Mouse (Mus musculus): Measurements from ENCODE around the gene Kcnq1.

Kcnq1 gene

GRCm38 (mm10) chr7:143461920-143462319, 355.8 kb downstream of the Kcnq1 start:
- peak; percentile 30 for DNase-seq (ENCODE audit: low read depth)

DNA sequence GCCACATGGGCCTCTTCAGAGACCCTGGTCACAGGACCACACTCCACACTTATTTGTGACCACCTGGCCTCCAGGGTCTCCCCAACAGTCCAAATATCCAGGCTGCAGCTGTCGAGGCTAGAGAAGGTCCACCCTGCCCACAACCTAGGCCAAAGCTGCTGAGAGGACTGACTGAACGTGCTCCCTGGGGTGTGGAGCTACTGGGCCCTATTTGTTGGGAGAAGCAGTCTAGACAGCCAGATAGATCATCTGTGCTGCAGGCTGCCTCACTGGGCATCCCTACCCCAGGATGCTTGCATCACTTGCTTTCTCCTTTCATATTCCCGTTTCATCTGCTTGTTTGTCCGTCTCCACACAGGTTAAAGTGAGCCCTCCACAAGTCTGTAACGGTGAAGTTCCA, 356.4 kb downstream of the Kcnq1 start:
- DNase-seq (ENCODE audit: low read depth): no peak

- DNase-seq (ENCODE audit: low read depth): peak; percentile 79
These were observed 357.8 kb downstream of the Kcnq1 start for GRCm38 (mm10) chr7:143463865-143464415.

DNA sequence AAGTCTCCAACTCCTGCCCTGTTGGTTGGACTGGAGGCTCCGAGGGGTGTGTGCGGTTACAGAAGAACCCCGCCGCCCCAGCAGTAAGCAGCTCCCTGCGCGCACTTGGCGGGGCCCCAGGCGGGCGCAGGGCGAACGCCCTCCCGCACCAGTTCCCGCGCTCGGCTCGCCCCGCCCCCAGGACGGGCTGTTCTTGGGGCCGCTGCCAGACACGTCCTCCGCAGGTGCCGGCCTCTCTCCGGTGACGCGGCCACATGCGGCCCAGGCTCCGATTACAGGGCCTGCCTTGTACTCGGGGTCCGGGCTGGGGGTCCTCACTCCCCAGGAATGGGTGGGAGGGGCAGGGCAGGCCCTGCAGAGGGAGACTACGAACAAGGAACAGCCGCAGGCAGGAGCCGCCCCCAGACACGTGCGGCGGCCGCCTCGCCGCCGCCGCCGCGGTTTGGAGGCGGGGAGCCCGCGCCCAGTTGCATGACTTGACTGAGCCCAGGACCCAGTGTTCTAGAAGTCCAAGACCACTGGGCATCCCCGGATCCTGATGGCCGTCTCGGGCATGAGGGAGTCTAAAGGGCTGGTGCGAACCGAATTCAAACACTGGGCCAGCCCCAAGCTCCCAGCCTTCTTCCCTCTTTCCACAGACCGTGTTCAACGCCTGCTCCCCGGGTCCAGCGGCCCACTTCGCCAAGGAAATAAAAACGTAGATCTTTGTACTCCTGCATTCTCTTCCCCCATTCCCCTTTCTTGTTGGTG, 358.8 kb downstream of the Kcnq1 start:
- DNase-seq (ENCODE audit: low read depth): peak; percentile 55

- DNase-seq (ENCODE audit: low read depth): peak; percentile 82
These were observed 360.0 kb downstream of the Kcnq1 start for GRCm38 (mm10) chr7:143466099-143466677.

GRCm38 (mm10) chr7:143467714-143468113, 361.6 kb downstream of the Kcnq1 start:
- no peak for DNase-seq (ENCODE audit: low read depth)

GRCm38 (mm10) chr7:143469946-143470345, 363.8 kb downstream of the Kcnq1 start:
- peak; percentile 67 for DNase-seq (ENCODE audit: low read depth)

GRCm38 (mm10) chr7:143473347-143474101, 367.4 kb downstream of the Kcnq1 start, which contains the start of gene Slc22a18:
Gene Slc22a18, plus strand, starts transcription at chr7:143473736.
- DNase-seq (ENCODE audit: low read depth): no peak

DNA sequence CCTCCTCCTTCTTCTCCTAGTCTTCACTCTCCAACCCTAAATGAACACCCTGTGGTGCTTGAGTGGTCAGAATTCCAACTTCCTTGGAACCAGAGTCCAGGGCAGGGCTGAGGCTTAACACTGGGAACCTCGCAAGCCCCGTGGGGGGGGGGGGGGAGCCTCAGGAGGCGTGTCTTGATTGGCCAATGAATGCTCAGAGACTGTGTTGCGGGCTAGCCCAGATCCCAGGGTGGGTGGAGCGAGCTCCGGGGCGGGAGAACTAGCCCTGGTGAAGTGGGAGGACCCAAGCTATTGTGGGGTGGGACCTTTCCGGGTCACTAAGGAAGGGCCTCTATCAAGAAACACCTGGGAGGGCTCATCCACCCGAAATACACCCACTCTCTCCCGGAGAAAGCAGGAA, 368.6 kb downstream of the Kcnq1 start:
- no peak for DNase-seq (ENCODE audit: low read depth)

DNA sequence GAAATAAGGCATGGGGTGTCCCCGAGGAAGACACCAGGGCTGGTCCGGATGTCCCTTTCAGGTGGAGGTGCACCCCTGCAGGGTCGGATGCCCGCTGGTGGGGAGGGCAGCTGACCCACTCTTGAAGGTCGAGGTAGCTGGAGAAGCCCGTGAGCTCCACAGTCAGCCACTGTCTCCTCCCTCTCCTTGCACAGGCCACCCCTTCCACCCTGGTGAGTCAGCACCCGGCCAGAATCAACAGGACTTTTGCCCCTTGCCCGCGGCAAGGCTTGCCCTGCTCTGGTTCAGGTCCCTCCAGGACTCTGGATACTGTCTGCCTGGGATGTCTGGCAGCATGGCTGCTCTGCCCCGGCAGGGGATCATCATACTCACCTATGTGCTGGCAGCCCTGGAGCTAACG, 369.7 kb downstream of the Kcnq1 start:
- no peak for DNase-seq (ENCODE audit: low read depth)
